Mouse (Mus musculus) cerebellum, adult (tissue): ENCODE results near the gene Hoxd1.

Source experiments
- ATAC-seq: cut with Nextera tagmentation; 2 replicates; pipeline ENCODE4 v1.9.2; 2017; ENCODE audit warnings: mild to moderate bottlenecking, moderate library complexity, mixed read lengths; ENCODE audit not compliant: insufficient number of reproducible peaks, low FRiP score, low TSS enrichment

Hoxd1 gene

DNA sequence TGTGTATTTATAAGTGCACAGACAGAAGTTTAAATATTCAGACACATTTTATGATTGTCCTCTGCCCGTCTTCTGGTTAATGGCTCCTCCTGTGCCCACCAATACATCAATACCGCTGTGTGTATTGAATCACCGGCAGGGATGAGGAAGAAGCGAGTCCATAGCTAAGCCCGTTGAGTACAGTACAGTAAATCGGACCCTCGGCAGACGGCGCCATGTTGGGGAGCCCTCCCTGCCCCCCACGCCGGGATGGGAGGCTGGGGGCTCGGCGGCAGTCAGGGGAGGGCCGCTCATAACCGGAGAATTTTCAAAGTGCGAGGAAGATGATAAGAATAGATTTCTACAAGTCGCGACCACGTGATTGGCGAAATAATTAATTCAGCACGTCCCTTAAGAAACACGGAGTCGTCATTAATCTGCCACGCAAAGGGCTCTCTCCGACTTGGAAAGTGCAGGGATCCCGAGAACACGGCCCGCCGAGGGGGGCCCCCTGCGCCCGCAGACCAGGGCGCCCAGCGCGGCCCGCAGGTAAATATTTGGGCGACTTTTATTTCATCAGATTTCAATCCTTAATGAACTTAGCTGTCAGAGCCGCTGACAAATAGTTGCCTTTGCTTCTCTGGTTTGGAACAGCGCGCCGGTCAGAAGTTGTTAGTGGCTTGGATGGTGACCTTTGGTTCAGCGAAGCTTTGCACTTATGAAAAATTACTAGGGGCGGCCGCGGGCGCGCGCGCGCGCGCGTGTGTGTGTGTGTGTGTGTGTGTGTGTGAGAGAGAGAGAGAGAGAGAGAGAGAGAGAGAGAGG, 30.1 kb upstream of the Hoxd1 start:
- no peak for ATAC-seq

DNA sequence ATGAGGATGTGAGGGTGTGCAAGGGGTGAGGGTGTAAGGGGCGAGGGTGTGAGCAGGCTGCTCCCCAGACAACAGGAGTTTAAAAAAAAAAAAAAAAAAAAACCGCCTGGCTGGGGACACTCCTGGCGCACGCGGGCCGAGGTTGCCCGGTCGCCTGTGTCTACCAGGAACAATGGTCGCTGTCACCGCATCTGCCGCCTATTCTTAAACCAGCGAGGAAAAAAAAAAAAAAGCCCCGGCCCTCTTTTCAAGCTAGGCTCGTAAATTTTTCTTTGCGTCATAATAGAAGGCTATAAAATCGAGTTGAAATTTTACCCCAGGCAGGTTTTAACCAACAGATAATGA, 29.5 kb upstream of the Hoxd1 start:
- ATAC-seq: no peak

DNA sequence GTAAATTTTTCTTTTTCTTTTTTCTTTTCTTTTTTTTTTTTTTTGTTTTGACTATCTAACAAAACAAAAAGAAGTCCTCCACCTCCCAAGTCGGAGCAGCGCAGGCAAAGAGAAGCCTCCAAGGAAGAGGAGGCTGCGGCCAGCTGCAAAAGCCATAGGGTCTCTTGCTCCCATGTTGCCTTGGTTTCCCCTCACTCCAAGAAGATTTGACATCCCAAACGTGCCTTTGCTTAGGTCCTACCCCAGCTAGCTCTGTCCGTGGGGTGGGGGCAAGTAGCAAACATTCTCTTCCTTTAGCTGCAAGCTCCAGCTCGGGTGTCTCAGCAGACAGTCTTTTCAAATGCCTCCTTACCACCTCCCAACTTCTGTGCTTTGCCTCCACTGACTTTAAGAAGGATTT, 29.0 kb upstream of the Hoxd1 start:
- no peak for ATAC-seq

DNA sequence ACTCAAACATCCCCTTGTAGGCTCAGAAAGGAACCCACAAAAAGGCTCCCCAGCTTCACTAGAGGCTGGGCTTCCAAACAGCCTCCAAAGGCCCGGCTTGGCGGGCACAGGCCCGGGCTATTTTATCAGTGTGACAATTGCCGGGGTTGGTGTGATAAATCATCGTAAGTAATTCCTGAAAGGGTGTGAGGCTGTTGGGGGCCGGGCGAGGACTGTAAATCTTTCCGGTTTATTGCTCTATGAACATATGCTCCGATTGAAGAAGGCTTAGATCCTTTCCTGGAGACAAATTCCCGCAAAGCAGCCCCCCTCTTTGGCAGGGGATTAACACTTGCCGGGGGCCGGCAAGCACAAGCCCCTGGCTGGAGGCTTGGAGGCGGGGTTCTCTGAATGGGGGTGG, 28.3 kb upstream of the Hoxd1 start:
- no peak for ATAC-seq

DNA sequence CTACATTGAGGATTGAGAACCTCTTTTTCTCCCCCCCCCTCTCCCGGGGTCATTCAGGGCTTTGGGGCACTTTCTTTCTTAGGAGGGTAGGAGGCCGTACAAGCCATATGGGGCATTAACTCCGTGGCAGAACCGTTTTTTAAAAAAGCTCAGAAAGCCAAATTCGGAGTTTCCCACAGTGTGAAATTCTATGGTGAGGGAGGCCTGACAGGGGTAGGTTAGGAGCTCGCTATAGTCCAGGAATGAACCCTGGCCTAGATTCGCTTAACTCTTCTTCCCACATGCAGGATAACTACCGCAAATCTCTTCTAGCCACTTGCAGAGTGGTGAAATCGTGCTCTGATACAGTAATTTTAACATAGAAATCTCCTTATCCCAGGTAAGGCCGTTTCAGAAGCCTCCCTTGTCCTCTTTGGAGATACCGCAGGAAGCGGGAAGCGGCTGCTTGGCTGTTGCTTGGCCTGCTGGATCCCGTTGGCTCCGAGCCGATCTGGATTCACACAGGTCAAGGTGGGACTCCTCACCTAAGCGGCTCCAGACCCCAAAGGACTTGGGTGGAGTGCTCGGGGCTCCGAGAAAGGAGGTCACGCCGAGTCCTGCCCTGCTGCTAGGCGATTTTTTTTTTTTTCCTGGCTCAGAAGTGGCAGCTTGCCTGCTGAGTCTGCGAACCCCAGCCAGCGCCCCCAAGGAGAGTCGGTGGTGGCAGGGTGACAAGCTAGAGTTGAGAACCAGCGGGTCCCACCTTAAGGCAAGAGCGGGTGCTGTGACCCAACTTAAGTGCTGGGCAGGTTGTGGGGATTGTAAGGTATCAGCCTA, 27.6 kb upstream of the Hoxd1 start:
- no peak for ATAC-seq

DNA sequence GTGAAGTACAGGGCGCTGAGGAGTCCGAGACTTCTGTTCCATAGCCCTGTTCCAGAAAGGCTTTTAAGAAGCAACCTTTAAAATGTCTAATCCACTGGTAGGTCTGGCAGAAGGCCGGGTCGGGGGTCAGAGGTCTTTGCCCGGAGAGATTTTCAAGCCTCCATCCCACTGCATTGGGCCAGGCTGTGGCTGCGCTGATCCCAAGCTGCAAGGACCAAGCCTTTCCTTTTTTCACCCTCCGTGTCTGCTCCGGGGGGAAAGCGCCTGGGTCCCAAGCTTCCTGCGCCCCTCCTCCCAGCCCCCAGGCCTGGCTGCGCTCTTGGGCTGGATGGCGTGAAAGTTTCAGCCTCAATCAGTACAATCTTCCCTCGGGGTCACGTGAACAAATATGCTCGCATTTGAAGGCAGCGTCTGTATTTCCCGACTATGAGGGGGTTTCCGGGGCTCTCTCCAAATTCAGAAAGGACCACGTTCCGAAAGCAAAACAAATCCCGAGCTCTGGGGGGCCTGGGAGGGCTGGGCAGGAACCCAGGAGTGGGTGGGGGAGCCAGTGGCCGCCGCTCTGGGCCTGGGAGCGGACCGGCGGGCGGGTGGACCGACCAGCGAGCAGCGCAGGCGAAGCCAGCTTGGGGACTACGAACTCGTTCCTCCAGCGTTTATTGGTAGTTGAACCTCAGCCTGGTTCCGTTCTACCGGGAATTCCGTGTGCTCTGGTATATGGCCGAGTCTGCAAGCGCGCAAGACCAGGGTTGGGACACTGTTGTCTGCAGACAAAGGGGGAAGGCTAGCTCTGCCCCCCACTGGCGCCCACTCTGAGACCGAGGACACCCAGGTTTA, 26.7 kb upstream of the Hoxd1 start:
- no peak for ATAC-seq

DNA sequence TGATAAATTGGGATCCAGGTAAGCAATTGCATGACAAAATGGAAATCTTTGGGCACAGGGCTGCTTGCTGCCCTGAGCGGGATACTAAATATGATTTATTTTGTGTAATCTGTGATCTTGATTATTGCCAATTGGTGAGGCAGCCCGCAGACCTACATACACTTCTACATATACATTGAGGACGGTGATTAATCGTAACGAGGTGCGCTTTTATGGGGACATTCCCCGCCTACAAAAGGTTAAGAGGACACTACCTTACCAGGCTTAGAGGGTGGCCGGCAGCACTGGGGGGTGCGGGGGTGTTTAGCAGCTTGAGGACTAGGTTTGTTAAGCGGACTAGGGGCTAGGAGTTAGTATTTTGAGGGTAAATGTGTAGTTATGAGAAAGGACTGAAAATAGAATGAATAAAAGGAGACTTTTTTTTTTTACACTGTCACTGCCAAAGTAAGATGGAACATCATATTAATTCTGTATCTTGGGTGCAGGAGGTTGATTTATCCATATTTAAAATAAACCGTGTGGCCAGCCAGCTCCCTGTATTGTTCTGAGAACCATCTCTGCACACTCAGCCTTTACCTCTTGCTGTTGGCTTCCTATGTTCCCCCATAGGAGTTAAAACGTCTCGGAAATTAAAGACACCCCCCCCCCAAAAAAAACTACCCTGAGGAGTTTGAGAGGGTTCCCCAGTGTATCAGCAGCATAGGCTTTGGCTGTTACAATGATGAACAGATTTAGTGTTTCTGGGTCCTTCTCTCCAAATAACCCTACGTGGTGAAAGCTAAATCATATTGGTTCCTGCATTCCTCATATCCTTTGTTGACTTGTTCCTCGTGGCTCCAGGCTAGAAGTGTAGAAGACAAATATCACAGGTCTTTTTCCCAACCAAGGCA, 25.8 kb upstream of the Hoxd1 start:
- no peak for ATAC-seq

DNA sequence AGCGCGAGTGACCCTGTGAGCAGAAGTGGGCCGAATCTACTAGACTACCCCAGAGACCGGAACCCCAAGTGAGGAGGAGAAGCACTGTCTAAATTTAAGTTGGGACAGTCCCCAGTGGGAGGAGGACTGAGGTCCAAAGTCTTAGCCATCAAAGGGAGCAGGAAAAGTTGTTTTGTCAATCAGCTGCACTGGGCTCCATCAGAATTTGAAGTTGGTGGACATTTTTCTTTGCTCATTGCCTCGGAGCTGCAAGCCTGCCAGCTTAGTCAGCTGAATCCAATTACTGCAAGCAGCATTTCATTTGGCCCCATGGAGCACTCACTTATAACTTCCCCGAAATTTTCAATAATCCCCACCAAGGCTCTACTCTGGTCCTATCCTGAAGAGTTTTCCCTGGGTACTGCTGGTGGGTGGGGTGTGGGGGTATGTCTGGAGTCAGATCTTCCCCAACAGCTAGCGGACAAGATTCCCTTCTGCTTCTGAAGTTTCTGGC, 25.2 kb upstream of the Hoxd1 start:
- ATAC-seq: no peak

DNA sequence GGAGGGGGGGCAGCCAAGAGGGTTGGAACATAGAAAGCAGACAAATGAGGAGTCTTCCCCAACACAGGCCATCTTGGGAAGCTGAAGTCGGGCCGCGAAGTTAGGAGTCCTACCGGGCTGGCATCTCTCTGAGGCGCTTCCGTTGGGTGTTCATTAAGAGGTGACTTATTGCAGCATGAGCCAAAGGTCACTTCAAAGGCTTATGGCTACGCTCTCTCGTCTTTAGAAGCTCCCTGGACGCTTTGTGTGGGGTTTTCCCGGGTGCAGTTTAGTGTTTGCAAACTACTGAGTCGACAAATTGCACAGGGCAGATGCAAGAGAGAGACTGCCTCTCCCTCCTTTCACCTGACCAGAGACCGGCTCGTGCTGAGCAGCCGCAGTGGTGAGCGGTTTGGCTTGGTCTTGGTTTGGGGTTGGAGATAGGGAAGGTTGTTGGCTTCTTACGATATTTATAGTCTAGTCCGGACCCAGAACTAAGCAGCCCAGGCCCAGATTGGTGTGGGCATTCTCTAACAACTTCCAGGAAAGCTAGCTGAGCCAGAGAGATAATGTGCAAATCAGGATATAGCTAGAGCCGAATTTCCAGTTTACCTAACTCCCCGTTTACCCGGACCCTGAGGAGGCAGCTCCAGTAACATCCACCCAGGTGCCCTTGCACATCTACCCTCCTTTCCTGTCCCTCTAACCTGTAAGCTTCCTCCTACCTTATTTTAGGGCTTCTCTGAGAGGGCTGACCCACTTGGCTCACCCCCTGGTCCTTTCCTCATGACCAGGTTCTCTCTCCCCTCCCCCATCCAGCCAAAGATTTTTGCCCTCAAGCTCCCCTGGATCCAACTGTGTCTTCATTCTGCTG, 23.9 kb upstream of the Hoxd1 start:
- ATAC-seq: no peak

DNA sequence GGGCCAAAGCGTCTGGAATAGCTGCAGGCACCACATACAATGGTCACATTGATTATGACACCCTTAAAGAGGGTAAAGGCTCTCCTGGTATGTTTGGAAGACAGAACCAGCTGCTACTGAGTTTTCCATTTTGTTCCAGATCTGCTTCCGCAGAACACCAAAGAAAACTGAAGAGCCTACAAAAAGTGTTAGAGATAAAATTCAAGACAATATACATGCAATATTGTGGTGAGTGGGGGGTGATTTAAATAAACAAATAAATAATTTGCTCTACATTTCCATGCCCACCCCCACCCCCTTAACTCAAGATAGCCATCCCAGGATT, 23.3 kb upstream of the Hoxd1 start:
- ATAC-seq: no peak

DNA sequence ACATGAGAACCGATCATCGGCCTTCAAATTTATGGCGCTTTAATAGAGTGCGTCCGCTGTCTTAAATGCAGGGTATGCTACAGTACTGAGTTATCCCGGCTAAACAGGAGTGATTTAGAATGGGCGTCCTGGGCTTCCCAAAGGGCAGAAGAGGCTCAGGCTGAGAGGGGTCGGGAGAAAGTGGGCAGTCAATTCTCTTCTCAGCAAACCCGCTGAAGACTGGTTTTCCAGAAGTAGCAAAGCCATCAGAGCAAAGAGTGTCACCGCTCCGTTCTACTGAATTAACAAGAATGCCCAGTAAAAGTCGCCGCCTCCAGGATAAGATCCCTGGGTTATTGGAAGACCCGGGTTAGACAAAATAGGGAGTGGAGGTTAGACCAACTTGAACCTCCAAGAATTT, 22.9 kb upstream of the Hoxd1 start:
- no peak for ATAC-seq

DNA sequence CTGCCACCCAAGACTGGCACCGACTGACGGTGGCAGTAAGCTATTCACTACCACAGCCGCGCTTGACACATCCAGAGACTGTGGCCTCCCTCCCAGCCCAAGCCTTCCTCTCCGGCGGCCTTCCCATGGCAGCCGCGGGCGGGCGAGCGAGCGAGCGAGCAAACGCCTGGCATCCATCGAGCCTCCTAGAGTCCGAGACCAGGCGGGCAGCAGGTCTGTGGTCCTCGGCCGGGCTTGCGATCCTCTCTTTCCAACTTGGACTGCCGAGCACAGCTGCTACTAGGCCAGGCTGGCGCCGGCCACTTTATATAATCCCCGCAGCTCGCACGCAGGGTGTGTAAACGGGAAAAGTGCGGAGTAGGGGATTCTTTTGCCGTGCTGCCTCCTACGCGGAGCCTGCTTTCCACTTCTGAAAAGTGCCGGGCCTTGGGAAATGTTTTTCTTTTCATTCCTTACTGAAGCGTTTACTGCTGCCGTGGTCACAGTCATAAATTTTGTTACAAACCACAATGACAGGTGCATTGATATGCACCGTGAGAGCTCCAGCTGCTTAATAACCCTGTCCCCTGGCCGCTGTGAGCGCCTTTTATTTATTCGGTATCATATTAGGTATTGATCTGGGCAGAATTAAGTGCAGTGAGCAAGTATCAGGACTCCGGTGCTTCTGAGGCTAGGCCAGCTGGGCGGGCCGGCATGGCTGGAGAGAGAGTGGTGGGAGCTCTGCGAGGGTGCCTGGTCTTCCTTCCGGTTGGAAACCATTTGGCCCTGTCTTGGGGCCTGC, 22.3 kb upstream of the Hoxd1 start:
- ATAC-seq: no peak

DNA sequence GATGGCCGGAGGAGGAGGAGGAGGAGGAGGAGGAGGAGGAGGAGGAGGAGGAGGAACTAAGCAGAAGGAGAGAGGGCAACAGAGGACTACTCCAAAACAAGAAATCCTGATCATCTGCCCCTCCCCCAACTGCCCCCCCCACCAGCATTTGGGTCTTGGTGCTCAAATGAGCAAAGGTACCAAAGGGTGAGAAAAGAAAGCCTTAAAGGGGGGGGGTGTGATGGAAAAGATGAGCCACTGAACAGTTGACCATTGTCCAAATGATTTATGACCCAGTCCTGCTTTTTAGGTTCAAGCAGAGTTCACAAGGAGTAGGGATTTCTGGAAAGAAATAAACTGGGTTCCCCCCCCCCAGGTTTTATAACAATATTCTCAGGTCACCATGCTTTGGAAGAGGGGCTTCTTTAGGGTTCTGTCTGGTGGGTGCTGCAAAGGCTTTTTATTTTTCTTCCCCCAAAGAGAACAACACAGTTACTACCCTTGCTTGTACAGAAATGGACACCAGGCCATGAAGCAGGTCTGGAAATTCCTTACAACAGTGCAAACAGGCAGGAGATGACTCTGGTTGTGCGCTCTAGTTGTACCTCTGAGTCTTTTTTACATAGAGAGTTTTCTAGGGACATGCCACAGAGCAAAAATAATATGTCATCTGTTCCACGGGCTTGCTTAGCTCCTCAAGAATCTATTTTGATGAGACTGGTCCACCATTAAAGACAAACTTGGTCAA, 21.4 kb upstream of the Hoxd1 start:
- no peak for ATAC-seq

DNA sequence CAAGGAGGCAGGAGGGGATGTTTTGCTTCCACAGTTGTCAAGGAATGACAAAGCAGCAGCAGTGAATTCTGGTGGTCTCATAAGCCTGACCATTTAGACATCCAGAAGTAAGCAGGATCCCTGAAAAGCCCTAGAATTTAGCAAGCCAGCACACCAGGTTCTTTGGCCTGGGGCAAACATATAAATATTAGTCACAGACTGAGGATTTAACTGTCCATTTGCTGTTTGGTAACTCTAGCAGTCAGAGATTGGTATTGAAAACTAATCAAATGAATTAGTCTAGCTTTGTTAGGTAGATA, 20.9 kb upstream of the Hoxd1 start:
- no peak for ATAC-seq

DNA sequence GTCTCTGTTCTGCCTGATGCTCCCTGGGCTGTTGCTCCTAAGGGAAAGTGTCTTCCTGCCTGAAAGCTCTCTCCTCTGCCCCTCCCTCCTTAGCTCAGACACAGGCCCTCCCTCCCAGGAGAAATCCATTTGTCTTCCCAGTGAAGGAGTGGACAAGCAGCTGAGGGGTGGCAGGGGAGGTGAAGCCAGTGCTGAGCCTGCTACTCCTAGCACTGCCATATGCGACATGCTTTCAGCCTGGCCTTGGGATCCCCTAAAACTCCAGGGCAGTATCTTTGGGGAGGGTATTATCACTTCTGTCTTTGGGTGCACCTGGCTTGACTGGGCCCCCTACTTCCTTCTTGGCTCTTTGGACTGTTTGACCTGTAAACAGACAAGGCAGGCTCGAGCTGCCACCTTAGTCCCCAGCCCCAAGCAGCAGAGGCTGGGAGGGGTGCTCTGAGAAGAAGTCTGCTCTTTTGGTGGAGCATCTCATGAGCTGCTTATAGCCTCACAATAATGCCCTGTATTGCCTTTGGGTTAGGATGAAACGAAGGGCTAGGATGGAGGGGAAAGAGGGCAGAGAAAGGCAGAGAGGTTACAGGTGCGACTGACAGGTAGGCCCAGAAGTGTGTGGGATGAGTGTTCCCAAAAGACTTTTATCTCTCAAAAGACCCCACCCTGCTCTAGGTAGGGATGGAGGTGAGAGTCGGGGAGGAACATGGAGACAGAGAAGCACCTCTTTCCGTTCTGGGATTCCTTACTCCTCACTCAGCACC, 17.1 kb upstream of the Hoxd1 start:
- no peak for ATAC-seq

DNA sequence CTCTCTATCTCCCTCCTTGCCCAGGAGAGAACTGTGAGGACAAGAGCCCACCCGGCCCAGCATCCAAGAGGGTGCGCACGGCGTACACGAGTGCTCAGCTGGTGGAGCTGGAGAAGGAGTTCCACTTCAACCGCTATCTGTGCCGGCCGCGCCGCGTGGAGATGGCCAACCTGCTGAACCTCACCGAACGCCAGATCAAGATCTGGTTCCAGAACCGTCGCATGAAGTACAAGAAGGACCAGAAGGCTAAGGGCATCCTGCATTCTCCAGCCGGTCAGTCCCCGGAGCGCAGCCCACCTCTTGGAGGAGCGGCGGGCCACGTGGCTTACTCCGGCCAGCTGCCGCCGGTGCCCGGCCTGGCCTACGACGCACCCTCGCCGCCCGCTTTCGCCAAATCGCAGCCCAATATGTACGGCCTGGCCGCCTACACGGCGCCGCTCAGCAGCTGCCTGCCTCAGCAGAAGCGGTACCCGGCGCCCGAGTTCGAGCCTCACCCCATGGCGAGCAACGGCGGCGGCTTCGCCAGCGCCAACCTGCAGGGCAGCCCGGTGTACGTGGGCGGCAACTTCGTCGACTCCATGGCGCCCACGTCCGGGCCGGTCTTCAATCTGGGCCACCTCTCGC, 16.4 kb upstream of the Hoxd1 start:
- ATAC-seq: no peak

DNA sequence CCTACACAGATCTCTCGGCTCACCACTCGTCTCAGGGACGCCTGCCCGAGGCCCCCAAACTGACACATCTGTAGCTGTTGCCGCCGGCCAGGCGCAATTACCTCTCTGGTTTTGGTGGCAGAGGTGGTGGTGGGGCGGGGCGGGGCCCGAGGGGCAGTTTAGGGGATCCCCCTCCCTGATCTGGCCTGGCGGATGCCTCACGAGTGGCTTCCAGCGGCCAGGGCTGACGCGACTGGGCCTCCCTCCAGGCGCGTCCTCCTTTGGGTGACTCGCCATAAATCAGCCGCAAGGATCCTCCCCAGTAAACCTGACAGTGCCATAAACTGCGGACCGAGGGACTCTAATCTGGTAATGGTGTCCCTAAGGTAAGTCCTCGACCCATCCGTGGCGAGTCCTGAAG, 15.8 kb upstream of the Hoxd1 start:
- no peak for ATAC-seq
